Mouse (Mus musculus): ENCODE measurements around the gene Serpina3i. TPM values are rescaled to one million over a fixed set of nuclear protein-coding genes. Genes with fewer than 3 reads are reported as not detected.

The Serpina3i gene
- total and polyA plus RNA-seq, 2 experiments = 0.04 to 0.46 TPM

DNA sequence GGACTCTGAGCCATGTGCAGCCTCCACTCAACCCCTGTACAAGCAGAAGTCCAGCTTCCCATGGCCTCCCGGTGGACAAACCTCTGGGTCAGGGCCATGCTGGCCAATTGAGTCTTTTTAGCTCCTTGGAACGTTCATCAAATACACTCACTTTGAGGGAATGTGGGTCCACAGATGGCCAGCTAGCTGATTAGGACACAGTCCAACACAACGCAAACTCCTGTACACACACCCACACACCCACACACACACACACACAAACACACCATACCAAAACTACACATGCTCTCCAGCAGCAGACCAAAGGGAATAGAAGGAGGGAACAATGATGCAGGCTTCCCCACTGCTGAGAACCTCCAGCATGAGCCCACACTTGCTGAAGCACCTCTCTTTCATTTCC is 17.3 kb upstream of the Serpina3i start:
- Histone ChIP-seq H3K4me3 (ENCODE audit: insufficient read depth, low read depth, low read length) (no peak overlapping the region), H3K9ac (ENCODE audit: low read depth, low read length) (no peak overlapping the region), H3K27me3 (ENCODE audit: control insufficient read depth, insufficient read depth, low read length) (no peaks in the 10 kb centered on the region), H3K27ac (replicated peaks; ENCODE audit: insufficient read depth, low read depth, low read length) (no peak overlapping the region), H3K36me3 (ENCODE audit: control insufficient read depth, insufficient read depth, low read length) (no peaks in the 10 kb centered on the region), H3K79me2 (ENCODE audit: control insufficient read depth, insufficient read depth, low read length) (no peaks in the 10 kb centered on the region), H3K4me1 (ENCODE audit: control insufficient read depth, insufficient read depth, low read length) (peaks cover 5% of the 10 kb centered on the region; the same call in 1 of the 2 replicates)
- no peak for DNase-seq (ENCODE audit: extremely low read depth, low read depth, low spot score)
- WGBS = 16% methylated on average over 3 of the region's 3 CpGs
- TF ChIP-seq POLR2A (IDR thresholded peaks at IDR 0.05; ENCODE audit: extremely low read depth, insufficient read depth, low read length) (no peak), CTCF (IDR thresholded peaks at IDR 0.05; ENCODE audit: low read depth, low read length) (no peak)

DNA sequence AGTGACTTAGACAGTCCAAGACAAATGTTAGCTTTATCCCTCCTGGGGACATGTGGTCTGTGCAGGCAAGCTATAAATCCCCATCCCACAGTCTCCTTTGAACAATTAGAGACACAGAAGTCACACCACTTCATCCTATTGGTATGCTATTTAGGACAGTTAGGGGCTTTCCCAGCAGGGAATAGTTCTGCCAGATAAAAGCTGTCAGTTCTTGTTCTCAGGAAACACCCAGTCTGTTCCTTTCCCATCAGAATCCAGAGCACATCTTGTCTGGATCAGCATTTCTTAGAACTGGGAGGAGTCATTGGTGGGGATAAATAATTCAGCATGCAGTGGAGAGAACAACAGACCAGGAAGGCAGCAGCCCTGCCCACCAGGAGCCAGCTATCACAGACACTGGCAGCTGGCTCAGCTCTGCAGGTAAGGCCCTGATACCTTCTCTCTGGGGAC is 15.3 kb upstream of the Serpina3i start:
- Histone ChIP-seq H3K9ac (ENCODE audit: low read depth, low read length) (no peak overlapping the region), H3K4me1 (ENCODE audit: control insufficient read depth, insufficient read depth, low read length) (peaks cover 5% of the 10 kb centered on the region; the same call in 1 of the 2 replicates), H3K79me2 (ENCODE audit: control insufficient read depth, insufficient read depth, low read length) (no peaks in the 10 kb centered on the region), H3K4me3 (ENCODE audit: insufficient read depth, low read depth, low read length) (peak overlapping the region; percentile 4; the same call in 1 of the 2 replicates), H3K27me3 (ENCODE audit: control insufficient read depth, insufficient read depth, low read length) (no peaks in the 10 kb centered on the region), H3K36me3 (ENCODE audit: control insufficient read depth, insufficient read depth, low read length) (no peaks in the 10 kb centered on the region), H3K27ac (replicated peaks; ENCODE audit: insufficient read depth, low read depth, low read length) (no peak overlapping the region)
- DNase-seq (ENCODE audit: extremely low read depth, low read depth, low spot score) = peak; percentile 9
- no peak for TF ChIP-seq POLR2A (IDR thresholded peaks at IDR 0.05; ENCODE audit: extremely low read depth, insufficient read depth, low read length)
- no peak for TF ChIP-seq CTCF (IDR thresholded peaks at IDR 0.05; ENCODE audit: low read depth, low read length)

DNA sequence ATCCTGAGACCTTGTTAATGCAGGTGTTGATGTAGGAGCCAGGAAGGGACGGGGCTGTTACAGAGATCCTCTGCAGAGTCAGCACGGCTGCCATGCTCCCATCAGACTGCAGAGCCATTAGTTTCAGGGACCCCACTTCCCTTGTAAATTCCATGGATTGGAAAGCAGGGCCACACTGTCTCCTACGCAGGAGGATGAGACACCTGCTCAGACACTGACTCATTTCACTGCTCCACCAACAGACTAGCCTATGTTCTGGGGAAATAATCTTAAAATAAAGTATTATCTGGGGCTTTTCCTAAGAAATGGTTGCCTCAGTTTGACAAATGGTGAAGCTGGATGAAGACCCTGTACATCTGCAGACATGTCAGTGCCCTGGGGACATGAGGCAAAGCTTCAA is 14.7 kb upstream of the Serpina3i start:
- TF ChIP-seq POLR2A (IDR thresholded peaks at IDR 0.05; ENCODE audit: extremely low read depth, insufficient read depth, low read length) = no peak
- TF ChIP-seq CTCF (IDR thresholded peaks at IDR 0.05; ENCODE audit: low read depth, low read length) = no peak
- no peak for DNase-seq (ENCODE audit: extremely low read depth, low read depth, low spot score)
- H3K27ac ChIP-seq (replicated peaks; ENCODE audit: insufficient read depth, low read depth, low read length) = no peak overlapping the region
- no peaks in the 10 kb centered on the region for H3K79me2 ChIP-seq (ENCODE audit: control insufficient read depth, insufficient read depth, low read length)
- peak overlapping the region; percentile 4; the same call in 1 of the 2 replicates for H3K4me3 ChIP-seq (ENCODE audit: insufficient read depth, low read depth, low read length)
- no peaks in the 10 kb centered on the region for H3K36me3 ChIP-seq (ENCODE audit: control insufficient read depth, insufficient read depth, low read length)
- no peaks in the 10 kb centered on the region for H3K27me3 ChIP-seq (ENCODE audit: control insufficient read depth, insufficient read depth, low read length)
- WGBS = 91% methylated on average over 3 of the region's 3 CpGs
- no peak overlapping the region for H3K9ac ChIP-seq (ENCODE audit: low read depth, low read length)
- peaks cover 5% of the 10 kb centered on the region; the same call in 1 of the 2 replicates for H3K4me1 ChIP-seq (ENCODE audit: control insufficient read depth, insufficient read depth, low read length)

DNA sequence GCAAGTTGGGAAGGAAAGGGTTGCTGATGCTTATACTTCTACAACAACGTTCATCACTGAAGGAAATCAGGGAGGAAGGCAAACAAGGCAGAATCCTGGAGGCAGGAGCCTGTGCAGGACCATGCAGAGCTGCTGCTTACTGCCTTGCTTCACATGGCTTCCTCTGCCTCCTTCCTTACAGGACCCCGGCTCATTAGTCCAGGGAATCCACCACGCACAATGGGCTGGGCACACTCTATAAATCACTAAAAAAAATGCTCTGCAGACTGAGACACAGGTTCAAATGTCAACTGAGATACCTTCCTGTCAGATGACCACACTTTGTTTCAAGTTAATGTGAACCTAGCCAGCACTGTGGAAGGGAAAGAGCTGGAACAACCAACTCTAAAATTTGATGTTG is 1.9 kb upstream of the Serpina3i start:
- no peaks in the 10 kb centered on the region for H3K4me1 ChIP-seq (ENCODE audit: control insufficient read depth, insufficient read depth, low read length)
- no peaks in the 10 kb centered on the region for H3K36me3 ChIP-seq (ENCODE audit: control insufficient read depth, insufficient read depth, low read length)
- 63% methylated on average over 3 of the region's 3 CpGs for WGBS
- H3K27me3 ChIP-seq (ENCODE audit: control insufficient read depth, insufficient read depth, low read length) = no peaks in the 10 kb centered on the region
- no peaks in the 10 kb centered on the region for H3K79me2 ChIP-seq (ENCODE audit: control insufficient read depth, insufficient read depth, low read length)
- no peak overlapping the region for H3K9ac ChIP-seq (ENCODE audit: low read depth, low read length)
- no peak for DNase-seq (ENCODE audit: extremely low read depth, low read depth, low spot score)
- no peak overlapping the region for H3K4me3 ChIP-seq (ENCODE audit: insufficient read depth, low read depth, low read length)
- no peak overlapping the region for H3K27ac ChIP-seq (replicated peaks; ENCODE audit: insufficient read depth, low read depth, low read length)
- TF ChIP-seq POLR2A (IDR thresholded peaks at IDR 0.05; ENCODE audit: extremely low read depth, insufficient read depth, low read length) = no peak
- TF ChIP-seq CTCF (IDR thresholded peaks at IDR 0.05; ENCODE audit: low read depth, low read length) = no peak

DNA sequence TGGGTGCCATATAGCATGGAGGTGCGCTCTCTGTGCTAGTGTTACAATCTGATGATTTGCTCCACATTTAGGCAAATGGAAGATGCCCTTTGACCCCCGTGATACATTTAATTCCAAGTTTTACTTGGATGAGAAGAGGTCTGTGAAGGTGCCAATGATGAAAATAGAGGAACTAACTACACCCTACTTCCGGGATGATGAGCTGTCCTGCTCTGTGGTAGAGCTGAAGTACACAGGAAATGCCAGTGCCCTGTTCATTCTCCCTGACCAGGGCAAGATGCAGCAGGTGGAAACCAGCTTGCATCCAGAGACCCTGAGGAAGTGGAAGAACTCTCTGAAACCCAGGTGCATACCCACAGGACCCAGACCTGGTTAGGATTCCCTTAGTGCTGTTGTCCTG is 3.5 kb downstream of the Serpina3i start:
- H3K9ac ChIP-seq (ENCODE audit: low read depth, low read length) = no peak overlapping the region
- no peak overlapping the region for H3K4me3 ChIP-seq (ENCODE audit: insufficient read depth, low read depth, low read length)
- no peak for TF ChIP-seq POLR2A (IDR thresholded peaks at IDR 0.05; ENCODE audit: extremely low read depth, insufficient read depth, low read length)
- TF ChIP-seq CTCF (IDR thresholded peaks at IDR 0.05; ENCODE audit: low read depth, low read length) = no peak
- H3K4me1 ChIP-seq (ENCODE audit: control insufficient read depth, insufficient read depth, low read length) = no peaks in the 10 kb centered on the region
- no peaks in the 10 kb centered on the region for H3K27me3 ChIP-seq (ENCODE audit: control insufficient read depth, insufficient read depth, low read length)
- no peaks in the 10 kb centered on the region for H3K36me3 ChIP-seq (ENCODE audit: control insufficient read depth, insufficient read depth, low read length)
- 85% methylated on average over 3 of the region's 3 CpGs for WGBS
- no peak overlapping the region for H3K27ac ChIP-seq (replicated peaks; ENCODE audit: insufficient read depth, low read depth, low read length)
- H3K79me2 ChIP-seq (ENCODE audit: control insufficient read depth, insufficient read depth, low read length) = no peaks in the 10 kb centered on the region
- DNase-seq (ENCODE audit: extremely low read depth, low read depth, low spot score) = no peak

DNA sequence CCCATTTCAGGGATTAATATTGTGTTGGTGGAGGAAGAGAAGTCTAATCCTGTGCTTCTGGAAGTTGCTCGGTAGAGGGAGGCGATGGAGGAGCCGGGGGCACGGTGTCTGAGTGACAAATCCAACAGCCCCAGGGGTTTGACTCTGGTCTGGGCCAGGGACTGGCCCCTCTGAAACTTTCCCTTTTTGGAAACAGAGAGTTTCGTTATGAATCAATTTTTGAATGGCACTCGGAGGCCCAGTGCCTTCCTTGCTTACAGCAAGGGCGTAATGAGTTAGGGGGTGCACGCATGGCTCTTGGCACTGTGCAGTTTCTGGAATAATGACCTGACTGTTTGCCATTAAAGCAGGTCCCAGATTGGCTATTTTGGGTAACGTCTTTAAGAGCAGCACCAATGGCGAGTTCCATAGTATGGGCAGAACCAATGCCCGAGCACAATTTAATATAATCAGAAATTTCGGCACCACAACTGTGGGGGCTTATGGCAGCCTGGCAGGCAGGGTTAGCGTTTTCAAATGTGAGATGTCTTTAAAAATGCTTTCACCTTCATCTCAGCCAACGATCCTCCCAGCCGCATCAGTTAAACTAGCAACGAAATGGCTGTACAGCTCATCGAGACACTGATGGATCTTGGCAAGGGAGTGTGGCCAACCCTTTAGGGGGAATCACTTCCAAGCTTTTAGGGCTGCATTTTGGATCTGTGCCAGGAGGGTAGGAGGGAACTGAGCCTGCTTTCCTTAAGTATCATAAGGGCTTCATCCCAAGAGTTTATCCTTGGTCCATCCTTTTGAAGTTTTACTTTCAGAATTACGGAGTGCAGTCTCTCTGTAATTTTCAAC is 15.5 kb downstream of the Serpina3i start:
- Histone ChIP-seq H3K9ac (ENCODE audit: low read depth, low read length) (no peak overlapping the region), H3K27ac (replicated peaks; ENCODE audit: insufficient read depth, low read depth, low read length) (no peak overlapping the region), H3K79me2 (ENCODE audit: control insufficient read depth, insufficient read depth, low read length) (no peaks in the 10 kb centered on the region), H3K4me1 (ENCODE audit: control insufficient read depth, insufficient read depth, low read length) (peaks cover 7% of the 10 kb centered on the region; the same call in 1 of the 2 replicates), H3K27me3 (ENCODE audit: control insufficient read depth, insufficient read depth, low read length) (no peaks in the 10 kb centered on the region), H3K36me3 (ENCODE audit: control insufficient read depth, insufficient read depth, low read length) (no peaks in the 10 kb centered on the region), H3K4me3 (ENCODE audit: insufficient read depth, low read depth, low read length) (no peak overlapping the region)
- 92% methylated on average over 18 of the region's 18 CpGs for WGBS
- no peak for TF ChIP-seq CTCF (IDR thresholded peaks at IDR 0.05; ENCODE audit: low read depth, low read length)
- no peak for TF ChIP-seq POLR2A (IDR thresholded peaks at IDR 0.05; ENCODE audit: extremely low read depth, insufficient read depth, low read length)
- DNase-seq (ENCODE audit: extremely low read depth, low read depth, low spot score) = no peak

All from liver, adult 2 months (tissue).